Mouse (Mus musculus): ENCODE measurements at regions not wholly inside any gene's neighbourhood (a gene's known extent, or its start where the extent isn't known, plus 50 kb on each side); places are given as distances from the start of the nearest gene placed in this dataset.

GRCm38 (mm10) chr5:73729646-73730045 lies 78.5 kb downstream of the Spata18 start:
- DNase-seq (ENCODE audit: low spot score): peak; percentile 42

DNA sequence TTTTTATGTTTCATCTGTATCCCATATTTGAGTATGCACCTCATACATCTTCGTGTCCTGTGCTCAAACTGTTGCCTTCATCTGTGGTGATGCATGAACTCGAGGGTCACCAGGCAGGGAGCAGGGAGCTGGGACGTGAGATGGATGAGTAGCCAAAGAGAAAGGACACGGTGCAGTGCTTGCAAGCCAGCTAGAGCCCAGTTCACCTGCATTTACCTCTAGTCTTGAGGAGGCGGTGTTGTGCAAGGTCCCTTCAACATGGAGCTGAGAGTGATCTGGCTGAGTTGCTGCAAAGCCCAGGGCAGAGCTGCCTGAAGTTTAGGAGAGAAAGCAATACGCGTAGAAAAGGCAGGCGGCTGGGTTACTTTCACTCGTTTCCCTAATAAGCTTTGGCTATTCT lies 80.2 kb downstream of the Spata18 start:
- DNase-seq (ENCODE audit: low spot score): no peak

- no peak for DNase-seq (ENCODE audit: low spot score)
Measured at GRCm38 (mm10) chr5:73731991-73732565, 80.9 kb downstream of the Spata18 start.

DNA sequence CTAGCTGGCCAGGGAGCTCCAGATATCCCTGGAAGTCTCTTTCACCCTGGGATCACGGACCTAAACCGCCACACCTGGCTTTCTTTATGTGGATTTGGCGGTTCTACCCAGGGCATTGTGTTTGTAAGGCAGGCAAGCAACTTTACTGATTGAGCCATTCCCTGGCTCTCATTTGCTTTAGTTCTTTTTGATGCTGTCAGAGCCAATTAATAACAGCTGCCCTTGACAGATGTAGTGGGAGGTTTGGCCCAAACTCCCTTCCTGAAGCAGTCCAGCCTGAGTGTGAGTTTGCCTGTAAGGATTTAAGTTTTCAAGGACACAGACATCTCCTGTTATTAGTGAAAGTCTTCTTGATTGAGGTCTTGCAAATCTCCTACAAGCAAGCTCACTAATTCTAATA lies 89.6 kb downstream of the Spata18 start:
- no peak for DNase-seq (ENCODE audit: low spot score)

DNA sequence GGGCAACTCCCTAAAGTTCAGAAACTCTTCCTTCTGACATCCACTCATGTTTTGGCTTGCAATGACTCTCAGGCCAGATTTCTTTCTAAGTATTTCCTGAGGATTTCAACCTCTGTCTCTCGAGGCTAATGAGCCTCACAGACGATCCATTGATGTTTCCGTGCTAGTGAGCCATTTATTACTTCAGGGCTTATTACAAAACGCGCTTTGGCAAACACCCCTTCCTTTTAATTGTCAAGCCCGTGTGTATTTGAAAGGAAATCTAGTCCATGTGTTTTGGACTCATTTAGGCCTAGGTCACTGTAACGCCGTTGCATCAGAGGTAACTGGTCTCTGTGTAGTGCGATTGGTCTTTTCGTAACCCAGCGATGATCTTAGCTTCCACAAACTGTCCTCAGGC lies 90.3 kb downstream of the Spata18 start:
- DNase-seq (ENCODE audit: low spot score): peak; percentile 46

DNA sequence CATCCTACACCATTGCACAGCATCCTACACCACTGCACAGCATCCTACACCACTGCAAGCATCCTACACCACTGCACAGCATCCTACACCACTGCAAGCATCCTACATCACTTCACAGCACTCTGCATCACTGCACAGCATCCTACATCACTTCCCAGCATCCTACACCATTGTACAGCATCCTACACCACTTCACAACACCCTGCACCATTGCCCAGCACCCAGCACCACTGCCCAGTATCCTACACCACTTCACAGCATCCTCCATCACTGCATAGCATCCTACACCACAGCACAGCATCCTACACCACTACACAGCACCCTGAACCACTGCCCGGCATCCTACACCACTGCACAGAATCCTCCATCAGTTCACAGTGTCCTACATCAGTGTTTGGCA lies 92.8 kb downstream of the Spata18 start:
- no peak for DNase-seq (ENCODE audit: low spot score)

DNA sequence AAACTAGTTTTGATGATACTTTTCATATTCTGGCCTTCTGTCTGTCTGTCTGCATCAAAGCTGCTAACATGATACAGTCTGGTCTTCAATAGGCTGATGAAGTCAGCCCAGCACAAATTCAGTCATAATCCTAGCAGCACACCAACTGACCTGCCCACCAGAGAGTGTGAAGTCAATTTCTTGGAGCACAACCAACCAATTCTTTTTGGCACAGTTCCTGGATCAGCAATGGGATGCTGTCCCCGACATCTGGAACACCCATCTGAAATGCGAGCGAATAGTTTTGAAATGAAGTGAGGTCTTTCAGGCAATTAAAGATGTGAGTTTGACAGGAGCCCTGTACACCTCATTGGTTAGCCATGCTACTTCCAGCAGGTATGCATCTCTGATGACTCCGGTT lies 98.6 kb downstream of the Spata18 start:
- peak; percentile 22 for DNase-seq (ENCODE audit: low spot score)

- DNase-seq (ENCODE audit: low spot score): no peak
Measured at GRCm38 (mm10) chr5:73752225-73752644, 101.1 kb downstream of the Spata18 start.

GRCm38 (mm10) chr5:73753827-73754226 lies 102.6 kb downstream of the Spata18 start:
- no peak for DNase-seq (ENCODE audit: low spot score)

DNA sequence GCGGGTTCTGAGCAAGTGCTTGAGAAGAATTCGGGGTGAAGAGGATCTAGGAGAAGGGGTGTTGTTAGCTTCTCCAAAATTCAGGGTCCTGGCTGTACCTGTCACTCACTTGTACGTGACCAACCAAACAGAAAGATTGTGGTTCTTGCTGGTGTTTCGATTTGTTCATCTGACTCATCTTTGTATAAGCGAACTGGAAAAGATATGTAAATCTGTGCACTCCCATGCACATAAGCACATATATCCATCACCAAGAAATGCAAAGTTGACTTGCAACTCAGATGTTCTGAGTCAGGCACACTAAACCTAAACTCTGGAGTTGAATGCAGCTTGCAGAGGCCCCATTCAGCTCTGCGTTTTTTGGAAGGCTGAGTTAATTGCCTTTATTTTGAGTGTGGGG lies 107.4 kb downstream of the Spata18 start:
- no peak for DNase-seq (ENCODE audit: low spot score)

DNA sequence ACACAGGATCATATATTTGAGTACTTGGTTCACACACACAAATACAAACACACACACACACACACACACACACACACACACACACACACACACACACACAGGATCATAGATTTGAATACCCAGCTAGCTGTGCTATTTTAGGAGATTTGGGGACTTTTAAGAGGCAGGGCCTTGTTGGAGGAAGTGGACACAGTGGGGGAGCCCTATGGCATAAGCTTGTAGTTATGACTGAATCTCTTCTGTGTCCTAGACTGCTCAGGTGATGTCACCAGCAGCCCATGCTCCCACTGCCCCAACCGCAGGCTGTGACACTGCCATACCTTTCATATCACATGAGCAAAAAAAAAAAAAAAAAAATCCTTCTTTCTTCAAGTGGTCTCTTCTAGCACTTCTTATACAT lies 110.1 kb downstream of the Spata18 start:
- DNase-seq (ENCODE audit: low spot score): no peak

DNA sequence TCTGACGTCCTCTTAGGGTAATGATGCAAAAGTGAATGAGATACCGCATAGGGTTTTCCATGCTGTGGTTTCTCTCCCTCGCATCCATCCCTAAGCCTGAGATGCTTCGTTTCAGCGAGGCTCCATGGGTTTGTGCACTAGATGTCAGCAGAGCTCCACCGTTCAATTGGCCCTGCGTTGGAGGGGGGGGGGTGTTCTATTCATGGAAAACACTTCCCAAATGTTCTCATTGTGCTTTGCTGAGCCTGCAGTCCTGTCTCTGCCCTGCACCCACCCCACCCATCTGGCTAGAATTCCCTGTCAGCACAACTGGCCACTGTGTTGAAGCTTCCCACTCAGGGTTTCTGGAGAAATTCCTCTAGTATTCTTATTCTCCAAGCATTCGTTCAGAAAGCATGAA lies 110.5 kb downstream of the Spata18 start:
- DNase-seq (ENCODE audit: low spot score): peak; percentile 74

- DNase-seq (ENCODE audit: low spot score): no peak
Measured at GRCm38 (mm10) chr5:73764226-73764625, 113.0 kb downstream of the Spata18 start.

GRCm38 (mm10) chr5:73765466-73765865 lies 114.3 kb downstream of the Spata18 start:
- DNase-seq (ENCODE audit: low spot score): peak; percentile 32

DNA sequence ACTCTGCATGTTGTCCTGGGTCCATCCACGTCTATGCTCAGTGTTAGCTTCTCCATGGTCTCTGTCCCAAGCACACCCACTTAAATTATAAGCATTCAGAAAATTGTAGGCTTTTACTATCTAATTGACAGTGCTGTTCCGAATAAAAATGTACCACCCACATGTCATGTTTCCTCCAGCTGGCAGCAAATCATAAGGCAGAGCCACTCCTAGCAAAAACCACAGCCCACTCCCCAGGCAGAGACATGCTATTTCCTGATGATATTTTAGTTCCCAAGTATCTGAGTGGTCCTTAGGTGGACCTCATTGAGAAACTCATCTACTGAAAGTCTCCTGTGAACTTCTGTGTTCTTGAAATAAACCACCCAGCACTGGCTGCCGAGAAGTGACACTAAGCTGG lies 117.1 kb downstream of the Spata18 start:
- DNase-seq (ENCODE audit: low spot score): no peak

DNA sequence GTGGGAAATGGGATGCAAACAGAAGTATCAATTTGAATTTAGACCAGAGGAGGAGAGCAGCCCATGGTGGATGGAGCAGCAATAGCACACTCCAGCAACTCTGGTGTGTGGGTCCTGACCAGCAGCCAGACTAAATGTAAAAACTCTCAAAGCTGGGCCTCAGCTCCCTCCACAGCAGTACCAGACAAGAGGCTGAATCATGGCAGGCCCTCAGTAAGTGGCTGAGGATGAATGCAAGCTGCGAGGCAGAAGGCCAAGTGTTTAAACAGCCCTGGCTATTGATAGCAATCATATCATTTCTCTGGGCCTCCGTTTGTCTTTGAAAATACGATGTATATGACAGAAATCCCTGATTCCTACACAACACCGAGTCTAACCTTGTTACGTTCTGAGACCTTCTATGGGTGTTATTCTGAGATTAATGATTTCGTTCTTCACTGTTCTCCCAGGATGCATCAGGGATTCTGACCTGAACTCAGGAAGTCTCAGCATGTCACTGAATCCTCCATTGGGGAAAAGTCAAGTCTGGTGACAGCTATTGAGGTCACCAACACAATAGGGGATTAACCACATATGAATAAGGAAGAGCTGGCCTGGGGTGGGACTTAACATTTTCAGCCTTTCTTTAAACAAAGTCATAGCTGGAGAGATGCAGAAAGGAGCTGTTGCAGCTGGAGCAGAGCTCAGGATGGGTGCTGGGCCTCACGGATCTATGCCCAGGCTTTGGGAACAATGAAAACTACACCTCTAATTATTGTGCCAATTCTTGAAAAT lies 124.8 kb downstream of the Spata18 start:
- DNase-seq (ENCODE audit: low spot score): no peak

DNA sequence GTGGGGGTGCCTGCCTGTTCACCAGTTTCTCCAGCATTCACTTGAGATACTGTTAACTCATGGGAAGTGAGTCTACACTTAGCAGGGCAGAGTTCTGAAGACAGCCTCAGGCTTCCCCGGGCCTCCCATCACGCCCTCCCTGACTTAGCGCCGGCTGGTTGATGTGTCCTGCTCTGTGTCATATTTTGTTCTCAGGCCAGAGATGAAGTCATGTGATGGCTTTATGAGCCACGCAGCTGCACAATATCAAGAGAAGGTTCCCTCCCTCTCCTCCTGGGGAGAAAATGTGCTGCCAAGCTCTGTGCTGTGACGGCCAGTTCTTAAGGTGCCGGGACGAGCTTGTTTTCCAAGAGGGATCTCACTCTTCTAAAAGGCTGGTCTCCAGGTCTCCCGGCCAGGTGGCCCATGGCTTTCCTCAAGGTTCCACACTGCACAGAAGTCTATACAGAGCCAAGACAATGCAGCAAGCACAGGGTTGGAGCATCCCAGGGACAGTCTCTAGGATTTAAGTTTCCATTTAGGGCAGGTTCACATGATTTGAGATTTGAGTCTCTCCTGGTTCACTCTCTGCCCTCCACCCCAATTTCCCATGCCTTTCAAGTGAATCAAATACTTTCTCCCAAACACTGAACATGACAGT lies 126.2 kb downstream of the Spata18 start:
- peak; percentile 83 for DNase-seq (ENCODE audit: low spot score)

- DNase-seq (ENCODE audit: low spot score): no peak
Measured at GRCm38 (mm10) chr5:73781190-73781940, 130.2 kb downstream of the Spata18 start.

- DNase-seq (ENCODE audit: low spot score): no peak
Measured at GRCm38 (mm10) chr5:73782214-73783091, 131.3 kb downstream of the Spata18 start.

GRCm38 (mm10) chr5:73787275-73787674 lies 136.1 kb downstream of the Spata18 start:
- no peak for DNase-seq (ENCODE audit: low spot score)

DNA sequence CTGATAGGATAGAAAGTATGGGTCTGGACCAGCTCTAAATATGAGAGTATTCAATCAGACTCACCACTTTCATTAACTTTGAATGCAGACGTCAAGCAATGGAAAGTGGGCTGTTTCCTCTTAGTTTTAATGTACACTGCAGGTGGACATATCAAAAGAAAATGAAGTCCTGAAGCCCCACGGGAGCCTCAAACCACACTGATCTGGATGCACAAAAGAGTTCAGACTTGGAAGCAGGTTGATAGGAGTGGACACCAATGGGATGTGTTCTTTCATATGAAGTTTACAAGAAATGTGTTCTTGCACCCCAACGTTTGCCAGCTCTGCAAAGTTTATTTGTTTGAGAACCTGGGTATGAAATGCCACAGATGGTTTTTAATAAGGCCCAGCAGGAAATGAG lies 141.0 kb downstream of the Spata18 start:
- DNase-seq (ENCODE audit: low spot score): no peak
